Mouse (Mus musculus): ENCODE results near the gene Rere. TPM values are rescaled to one million over a fixed set of nuclear protein-coding genes. Genes with fewer than 3 reads are reported as not detected.
"Not testable (repeated sequence)": the region's sequence is repeated elsewhere in the genome, so short reads cannot be mapped to it uniquely, and the experiment has no call there.

Rere gene
- total RNA-seq, 2 experiments from 2014 or later, result 22.7 to 78.8 TPM

DNA sequence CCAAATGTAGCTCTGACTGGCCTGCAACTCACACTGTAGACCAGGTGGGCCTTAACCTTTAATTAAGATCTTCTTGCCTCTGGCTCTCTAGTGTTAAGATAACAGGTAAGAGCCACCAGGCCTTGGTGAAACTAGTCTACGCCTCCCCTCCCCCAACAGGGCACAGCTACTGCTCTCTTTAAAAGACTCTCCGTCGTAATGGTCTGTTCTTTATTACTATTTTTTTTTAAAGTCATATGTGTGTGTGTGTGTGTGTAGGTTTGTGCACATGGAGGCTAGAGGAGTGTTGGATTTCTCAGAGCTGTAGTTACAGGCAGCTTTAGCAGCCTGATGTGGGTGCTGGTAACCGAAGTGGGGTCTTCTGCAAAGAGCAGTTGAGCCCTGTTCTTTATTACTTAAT, 987 bp upstream of the Rere start:
- no peak for ATAC-seq (replicated peaks; ENCODE audit: poor library complexity, severe bottlenecking)

DNA sequence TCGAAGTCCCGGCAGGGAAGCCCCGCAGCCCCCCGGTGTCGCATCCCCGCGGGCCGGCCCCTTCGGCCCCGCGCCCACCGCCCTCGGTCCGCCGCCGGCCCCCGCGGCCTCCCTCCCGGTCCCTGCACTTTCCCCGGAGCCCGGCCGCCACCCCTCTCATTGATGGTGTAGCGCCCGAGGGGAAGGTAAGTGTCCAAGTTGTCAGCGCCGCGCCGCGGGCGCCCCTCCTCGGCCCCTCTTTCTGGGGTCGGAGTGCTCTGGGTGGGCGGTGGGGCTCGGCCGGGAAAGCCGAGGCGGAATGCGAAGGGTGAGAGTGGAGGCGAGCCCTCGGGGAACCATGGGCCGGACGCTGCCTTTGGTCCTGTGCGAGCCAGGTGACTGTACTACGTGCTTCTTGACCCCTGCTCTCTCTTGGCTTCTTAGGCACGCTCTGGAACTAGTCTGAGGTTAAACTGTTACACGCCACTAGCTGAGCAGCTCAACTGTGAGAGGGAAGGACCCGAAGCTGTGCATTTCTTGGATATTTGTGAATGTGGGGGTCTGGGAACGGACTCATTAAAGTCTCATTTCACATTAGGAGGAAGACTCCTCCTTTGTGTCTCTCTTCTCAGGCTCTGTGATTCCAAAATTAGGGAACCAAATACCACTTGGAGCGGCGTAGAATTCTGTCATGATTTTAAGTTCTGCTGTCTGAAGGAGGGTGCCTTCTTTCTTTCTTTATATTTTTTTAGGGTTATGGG, 615 bp downstream of the Rere start:
- ATAC-seq (replicated peaks; ENCODE audit: poor library complexity, severe bottlenecking), result peak; percentile 14

DNA sequence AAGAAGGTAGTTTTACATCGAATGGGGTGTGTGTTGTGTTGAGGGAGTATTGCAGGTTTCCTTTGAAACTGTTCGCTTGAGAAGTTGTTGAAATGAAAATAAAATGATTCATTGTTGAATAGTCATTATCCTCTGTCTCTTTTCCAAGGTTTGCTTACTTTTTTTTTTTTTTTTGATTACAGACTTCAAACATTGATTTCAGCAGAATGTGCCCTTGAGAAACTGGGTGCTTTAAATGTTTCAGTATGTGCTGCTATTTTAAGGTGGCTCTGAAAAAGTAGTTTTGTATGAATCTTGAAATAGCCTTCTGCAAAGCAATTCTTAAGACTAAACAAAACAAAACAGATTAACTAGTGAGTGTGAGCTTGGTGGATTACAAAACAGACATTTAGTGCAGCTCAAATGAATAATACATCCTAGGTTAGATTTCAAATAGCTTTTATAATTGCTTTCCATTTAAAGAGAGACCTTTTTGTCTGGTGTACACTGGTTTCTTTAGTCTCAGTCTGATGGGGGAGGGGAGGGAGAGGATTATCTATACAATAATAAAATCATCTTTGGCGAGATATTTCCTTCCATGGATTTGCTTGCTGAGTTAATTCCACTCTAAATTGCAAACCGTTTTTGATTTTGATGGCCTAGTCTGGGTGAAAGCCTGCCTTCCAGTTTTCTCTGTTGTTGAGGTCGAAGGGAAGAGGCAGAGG, 1.3 kb downstream of the Rere start:
- no peak for ATAC-seq (replicated peaks; ENCODE audit: poor library complexity, severe bottlenecking)

DNA sequence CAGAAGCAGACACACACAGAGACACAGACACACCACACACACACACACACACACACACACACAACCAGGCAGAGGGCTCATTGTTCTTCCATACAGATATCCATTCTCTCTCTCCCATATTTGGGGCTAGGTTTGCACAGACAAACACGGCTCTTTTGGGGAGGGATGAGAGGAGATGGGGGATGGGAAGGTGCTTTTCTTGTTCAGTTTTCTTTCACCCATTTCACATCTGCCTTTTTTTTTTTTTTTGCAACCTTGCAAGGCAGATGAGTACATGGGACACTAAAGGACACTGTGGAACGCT, 1.8 kb downstream of the Rere start:
- no peak for ATAC-seq (replicated peaks; ENCODE audit: poor library complexity, severe bottlenecking)

DNA sequence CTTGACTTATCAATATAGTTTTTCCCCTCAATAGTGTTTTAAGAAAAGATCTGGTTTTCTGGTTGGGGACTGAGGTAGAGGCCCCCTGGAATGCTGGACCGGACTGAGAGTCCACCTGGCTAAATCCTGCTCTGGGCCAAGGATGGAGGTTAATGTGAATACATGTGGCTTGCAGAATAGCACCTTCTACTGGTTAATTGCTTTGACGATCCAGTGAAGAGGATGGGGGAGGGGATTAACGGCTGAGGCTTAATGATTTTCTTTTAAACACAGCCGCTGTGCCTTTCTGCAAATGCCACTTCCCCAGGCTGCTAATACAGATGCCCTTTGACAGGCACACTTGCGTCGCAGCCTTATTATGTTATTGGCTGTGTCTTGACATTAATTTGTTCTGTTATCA, 2.5 kb downstream of the Rere start:
- ATAC-seq (replicated peaks; ENCODE audit: poor library complexity, severe bottlenecking), result no peak

DNA sequence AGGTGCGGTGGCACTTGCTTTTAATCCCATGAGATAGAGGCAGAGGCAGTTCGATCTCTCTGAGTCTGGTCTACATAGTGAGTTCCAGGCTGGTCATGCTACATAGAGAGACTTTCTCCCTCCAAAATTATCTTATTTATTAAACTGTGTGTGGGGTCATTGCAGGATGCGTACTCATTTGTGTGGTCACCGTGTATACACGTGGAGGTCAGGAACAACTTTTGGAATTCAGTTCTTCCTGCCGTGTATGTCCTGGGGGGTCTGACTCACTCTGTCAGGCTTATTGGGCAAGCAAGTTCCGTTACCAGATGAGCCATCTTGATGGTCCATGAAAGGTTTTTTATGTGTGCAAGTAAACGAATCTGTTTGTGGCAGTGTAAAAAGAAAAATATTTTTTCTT, 5.5 kb downstream of the Rere start:
- ATAC-seq (replicated peaks; ENCODE audit: poor library complexity, severe bottlenecking), result no peak

DNA sequence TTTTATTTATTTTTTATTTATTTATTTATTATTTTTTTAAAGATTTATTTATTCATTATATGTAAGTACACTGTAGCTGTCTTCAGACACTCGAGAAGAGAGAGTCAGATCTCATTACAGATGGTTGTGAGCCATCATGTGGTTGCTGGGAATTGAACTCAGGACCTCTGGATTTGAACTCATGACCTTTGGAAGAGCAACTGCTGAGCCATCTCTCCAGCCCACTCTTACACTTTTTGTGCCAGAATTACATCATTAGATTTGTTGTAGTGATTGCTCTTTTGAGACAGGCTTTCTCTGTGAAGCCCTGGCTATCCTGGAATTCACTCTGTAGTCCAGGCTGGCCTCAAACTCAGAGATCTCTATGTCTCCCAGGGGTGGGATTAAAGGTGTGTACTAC, 6.0 kb downstream of the Rere start:
- ATAC-seq (replicated peaks; ENCODE audit: poor library complexity, severe bottlenecking), result not testable (repeated sequence)

DNA sequence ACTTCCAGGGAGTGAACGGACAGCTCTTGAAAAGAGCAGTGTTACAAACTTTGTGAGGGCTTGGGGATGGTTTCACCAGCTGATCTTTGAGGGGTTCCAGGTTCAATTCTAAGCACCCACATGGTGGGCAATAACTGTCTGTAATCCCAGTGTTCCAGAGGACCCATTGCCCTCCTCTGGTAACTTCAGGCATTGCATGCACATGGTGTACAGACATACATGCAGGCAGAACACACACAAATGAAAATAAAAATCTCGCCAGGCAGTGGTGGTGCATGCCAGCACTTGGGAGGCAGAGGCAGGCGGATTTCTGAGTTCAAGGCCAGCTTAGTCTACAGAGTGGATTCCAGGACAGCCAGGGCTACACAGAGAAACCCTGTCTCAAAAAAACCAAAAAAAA, 10.5 kb downstream of the Rere start:
- ATAC-seq (replicated peaks; ENCODE audit: poor library complexity, severe bottlenecking), result no peak

DNA sequence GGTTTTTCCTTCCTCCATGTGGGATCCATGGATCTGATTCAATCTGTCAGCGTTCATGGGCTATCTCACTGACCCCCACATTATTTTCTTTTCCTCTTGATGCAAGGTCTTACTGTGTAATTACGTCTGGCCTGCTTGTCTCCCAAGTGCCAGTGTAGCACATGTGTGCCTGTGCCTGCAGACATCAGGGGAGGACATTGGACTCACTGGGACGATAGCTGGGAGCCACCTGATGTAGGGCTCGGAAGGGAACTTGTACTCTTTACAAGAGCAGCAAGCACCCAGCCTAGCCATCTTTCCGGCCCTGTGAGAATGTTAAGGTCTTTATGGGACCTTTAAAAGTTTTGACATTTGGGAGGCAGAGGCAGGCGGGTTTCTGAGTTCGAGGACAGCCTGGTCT, 13.4 kb downstream of the Rere start:
- ATAC-seq (replicated peaks; ENCODE audit: poor library complexity, severe bottlenecking), result no peak

DNA sequence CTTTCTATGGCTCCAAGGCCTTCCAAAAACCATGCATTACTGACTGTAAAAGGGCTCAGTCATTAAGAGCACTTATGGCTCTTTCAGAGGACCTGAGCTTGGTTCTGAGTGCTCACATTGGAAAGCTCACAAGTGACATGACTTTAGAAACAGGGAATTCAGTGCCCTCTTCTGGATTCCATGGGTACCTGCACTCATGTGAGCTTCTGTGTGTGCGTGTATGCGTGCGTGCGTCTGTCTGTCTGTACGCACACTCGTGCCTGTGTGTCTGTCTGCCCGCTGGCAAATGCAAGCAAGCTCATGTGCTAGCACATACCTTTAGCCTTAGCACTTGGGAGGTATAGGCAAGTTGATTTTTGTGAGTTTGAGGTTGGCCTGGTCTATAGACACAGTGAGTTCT, 14.5 kb downstream of the Rere start:
- peak; percentile 30; the same call in 1 of the 2 replicates for ATAC-seq (replicated peaks; ENCODE audit: poor library complexity, severe bottlenecking)

DNA sequence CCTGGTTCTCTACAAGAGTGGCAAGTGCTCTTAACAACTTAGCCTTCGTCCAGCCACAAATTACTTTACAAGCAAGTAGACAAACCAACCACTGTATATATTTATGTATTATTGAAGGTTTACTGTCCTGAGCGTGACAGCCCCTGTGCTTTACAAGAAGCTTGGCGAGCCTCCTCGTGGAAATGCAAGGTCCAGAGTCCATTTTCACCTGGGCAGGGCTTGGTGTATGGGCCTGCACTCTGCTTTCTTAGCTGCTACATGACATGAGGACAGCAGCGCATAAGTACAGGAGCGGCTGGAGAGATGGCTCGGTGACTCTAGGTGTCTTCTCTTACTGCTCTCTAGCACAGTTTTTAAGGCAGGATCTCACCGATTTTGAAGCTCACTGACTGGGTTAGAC, 21.3 kb downstream of the Rere start:
- ATAC-seq (replicated peaks; ENCODE audit: poor library complexity, severe bottlenecking), result no peak

DNA sequence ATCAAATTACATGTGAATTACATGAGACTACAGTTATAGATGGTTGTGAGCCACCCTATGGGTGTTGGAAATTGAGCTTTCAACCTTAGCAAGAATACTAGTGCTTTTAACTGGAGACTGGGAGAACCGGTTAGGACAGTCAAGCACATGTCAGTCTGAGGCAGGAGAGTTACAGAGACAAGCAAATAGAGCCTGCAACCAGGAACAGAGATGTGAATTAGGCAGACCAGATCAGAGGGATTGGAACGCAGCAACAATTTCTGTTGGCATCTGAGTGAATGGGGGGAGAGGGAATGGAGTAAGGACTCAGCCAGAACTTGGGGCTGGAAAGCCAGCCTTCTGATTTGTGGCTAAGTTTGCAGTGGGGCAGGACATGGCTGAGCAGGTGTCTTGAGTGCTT, 25.3 kb downstream of the Rere start:
- ATAC-seq (replicated peaks; ENCODE audit: poor library complexity, severe bottlenecking), result no peak

DNA sequence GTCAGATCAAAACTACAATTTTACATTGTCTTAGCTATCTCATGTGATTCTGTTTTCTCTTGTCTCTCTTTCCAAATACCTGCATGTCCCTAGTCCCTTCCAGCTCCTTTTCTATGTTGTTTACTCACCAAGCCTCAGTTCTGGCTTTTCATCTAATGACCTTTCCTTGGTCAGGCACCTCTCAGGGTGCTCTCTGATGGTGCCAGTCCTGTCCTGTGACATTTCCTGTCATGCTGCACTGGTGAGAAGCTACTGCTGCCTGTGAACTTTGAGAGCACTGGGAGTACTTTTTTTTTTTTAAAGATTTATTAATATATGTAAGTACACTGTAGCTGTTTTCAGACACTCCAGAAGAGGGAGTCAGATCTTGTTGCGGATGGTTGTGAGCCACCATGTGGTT, 25.8 kb downstream of the Rere start:
- no peak for ATAC-seq (replicated peaks; ENCODE audit: poor library complexity, severe bottlenecking)

DNA sequence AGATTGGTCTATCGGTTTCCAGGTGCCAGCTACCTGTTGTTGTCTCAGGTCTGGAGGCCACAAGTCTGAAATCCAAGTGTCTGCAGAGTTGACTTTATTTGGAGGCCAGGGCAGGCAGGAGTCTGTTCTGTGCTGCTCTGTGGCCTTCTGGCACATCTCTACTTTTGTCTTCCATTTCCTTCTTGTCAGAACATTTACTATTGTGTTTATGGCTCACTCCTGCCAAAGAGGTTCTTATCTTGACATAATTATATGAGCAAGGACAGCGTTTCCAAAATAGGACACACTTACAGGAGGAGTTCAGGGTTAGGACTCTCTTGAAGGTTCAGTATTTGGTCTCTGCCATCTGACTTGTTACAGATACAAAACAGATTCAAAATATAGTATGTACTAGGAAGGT, 30.0 kb downstream of the Rere start:
- no peak for ATAC-seq (replicated peaks; ENCODE audit: poor library complexity, severe bottlenecking)

DNA sequence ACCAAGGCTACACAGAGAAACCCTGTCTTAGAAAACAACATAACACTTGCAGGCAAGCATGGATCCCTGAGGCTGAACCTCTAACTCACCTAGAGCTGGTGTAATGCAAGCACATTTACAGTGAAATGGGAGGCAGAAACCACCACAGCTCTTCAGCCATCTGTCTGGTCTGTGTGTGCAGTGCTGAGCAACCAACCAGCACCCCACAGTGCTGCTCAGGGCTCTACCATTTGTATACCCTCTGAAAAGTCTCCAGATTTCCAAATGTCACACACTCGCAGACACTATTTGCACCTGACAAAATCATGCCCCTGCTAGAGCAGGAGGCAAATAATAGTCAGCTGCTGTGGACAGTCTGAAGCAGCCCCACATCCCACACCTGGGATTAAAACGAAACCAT, 31.2 kb downstream of the Rere start:
- no peak for ATAC-seq (replicated peaks; ENCODE audit: poor library complexity, severe bottlenecking)

DNA sequence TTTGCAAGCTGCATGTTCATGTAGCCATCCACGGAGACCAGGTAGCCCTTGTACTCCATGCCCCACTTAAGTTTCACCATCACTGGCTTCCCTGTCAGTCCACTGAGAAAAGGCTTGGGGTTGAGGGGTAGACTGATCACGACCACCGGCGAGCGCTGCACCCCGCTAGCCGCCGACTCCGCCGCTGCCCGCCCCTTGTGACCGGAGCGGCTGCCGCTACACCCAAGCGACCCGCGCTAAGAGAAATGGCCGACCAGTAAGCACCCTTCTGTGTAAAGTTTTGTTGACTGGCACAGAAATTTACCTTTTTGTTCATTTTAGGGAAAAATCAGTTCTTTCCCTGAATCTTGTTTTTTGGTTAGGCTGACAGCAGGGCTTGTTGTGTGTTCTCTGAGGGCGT, 33.9 kb downstream of the Rere start:
- ATAC-seq (replicated peaks; ENCODE audit: poor library complexity, severe bottlenecking), result no peak

DNA sequence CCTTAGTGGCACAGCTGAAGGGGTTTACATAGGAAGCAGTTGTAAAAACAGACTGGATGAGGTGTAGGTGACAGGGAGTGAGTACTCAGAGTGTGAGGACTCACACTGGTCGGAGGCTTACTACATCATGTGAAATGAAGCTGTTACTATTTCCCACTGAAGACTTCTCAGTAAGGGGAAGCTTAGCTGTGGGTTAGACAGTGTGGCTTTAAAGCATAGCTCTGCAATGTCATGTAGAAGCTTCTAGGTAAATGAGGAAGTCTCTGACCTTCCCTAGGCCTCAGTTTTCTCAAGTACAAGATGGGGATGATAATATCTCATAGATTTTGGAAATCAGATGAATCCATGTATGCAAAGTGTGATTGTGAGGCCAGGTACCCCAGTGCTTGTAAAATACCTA, 35.1 kb downstream of the Rere start:
- peak; percentile 90 for ATAC-seq (replicated peaks; ENCODE audit: poor library complexity, severe bottlenecking)

DNA sequence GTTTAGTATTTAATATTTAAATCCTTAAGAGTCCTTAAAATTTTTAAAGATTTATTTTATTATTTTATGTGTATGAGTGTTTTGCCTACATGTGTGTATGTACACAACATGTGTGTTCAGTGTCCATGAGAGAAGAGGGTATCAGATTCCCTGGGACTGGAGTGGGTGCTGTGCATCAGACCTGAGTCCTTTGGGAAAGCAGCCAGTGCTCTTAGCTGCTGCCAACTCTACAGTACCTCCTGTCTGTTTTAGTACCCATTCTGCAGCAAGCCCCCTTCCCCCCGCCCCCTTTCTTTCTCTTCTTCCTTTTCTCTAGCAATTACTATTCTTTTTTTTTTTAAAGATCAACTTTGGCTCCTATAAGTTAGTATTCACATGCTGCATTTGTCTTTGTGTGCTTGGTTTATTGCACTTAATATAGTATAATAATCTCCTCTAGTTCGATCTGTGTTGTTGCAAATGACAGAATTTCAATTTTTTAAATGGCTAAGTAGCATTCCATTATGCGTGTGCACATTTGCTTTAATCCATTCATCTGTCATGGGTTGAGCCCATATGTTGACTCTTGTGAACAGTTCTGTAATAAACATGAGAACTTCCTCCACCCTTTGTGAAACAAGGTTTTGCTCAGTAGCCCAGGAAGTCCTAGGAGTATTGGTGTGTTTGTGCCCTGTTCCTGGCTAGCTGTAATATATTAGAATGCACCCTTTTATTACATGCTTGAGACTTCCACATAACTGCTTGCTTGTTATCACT, 43.8 kb downstream of the Rere start:
- no peak for ATAC-seq (replicated peaks; ENCODE audit: poor library complexity, severe bottlenecking)

DNA sequence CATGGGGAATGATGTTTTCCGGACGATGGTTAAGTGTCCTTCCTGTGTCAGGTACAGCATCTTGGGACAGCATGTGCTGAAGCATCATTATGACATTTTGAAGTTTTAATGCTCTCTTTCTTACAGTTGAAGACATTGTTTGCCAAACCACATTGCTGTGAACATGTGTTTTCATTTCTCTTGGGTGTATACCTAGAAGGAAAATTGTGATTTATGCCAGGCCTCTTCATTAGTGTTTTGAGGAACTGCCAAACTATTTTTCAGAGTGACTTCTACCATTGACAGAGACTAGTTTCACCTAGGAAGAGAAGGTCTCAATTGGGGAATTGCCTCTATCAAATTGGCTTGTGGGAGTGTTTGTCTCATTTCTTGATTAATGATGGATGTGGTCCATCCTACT, 44.6 kb downstream of the Rere start:
- ATAC-seq (replicated peaks; ENCODE audit: poor library complexity, severe bottlenecking), result no peak

DNA sequence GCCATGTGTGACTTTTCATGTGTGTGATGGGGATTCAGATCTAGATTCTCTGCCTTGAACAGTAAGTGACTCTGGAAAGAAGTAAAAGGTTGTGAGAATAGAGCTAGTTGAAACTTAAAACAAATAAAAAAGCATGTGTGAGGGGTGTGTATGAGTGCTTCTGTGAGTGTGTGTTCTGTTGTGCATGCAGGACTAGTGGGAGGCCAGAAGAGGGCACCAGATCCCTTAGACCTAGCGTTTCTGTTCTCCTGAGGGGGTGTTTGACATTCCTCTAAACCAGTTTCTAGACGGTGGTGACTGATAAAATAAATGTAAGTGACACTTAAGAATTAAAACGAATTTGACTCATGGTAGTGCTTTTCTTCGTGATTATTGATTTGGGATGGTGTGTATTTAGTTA, 46.0 kb downstream of the Rere start:
- no peak for ATAC-seq (replicated peaks; ENCODE audit: poor library complexity, severe bottlenecking)

DNA sequence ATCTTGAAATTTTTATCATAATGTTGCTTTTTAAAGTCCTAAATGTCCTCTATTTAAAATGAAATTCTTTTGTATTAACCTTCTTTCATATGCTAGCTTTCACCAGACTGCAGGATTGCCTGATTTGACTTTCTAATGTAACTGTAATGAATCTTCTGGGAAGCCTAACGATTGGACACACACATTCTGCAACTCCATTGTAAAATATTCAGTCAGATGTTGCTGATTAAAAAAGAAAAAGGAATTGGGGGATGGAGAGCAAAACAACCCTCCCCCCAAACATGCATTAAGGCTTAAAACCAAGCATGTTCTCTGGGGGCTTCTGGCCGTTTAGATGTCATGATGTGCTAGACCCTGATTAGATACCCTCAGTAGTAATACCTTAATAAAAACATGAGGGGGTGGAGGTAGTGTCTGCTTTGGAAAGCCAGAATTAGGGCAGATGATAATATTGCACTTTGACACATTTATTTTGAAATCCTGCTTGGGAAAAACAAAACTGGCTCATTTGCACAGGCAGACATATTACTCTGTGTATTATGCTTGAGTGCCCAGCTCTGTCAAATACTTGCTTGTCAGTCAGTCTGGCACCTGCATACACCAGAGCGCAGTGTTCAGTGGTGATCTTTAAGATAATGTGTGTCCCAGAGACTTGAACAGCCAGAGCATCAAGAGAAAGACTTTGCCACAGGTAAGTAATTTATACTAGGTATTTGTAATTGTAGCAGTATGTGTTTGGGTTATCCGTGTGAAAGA, 52.7 kb downstream of the Rere start:
- ATAC-seq (replicated peaks; ENCODE audit: poor library complexity, severe bottlenecking), result no peak
